Mouse (Mus musculus): ENCODE results near the gene Larp4b.

Gene Larp4b

GRCm38 (mm10) chr13:9122045-9122444 lies 28.4 kb downstream of the Larp4b start:
- no peak for DNase-seq (ENCODE audit: low read depth, low spot score)

DNA sequence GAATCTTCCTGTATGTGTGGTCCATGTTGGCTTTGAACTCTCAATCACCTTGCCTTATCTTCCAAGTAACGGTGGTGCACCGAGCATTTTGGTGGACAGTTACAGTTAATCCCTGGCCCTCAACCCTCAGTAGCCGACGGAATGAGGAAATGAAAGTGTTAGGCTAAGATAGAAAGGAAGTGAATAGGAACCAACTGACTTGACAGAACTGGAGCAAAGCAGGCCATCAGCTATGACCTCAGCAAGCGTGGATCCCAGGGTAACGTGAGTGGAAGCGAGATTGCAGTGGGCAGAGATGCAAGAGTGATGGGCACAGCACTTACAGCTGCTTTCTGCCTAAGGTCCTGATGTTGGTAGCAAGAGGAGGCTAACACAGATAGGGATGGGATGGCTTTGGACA lies 31.5 kb downstream of the Larp4b start:
- no peak for DNase-seq (ENCODE audit: low read depth, low spot score)

DNA sequence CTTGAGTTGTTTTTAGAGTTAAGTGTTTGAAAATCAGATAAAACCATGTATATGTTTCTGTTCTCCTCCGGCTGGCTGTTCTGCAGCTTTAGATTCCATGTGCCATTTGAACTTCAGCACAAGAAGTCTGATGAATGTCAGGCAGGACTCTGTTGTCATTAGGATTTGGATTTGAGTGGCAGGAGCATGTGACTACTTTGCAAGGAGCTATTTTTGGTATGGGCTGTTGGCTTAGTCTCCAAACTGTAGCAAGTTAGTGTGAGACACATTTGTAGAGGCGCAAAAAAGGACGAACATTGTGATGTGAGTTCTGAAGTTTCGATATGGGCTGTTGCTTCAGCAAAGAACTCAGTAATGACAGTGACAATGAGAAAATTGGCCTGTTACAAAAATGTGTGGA lies 34.0 kb downstream of the Larp4b start:
- no peak for DNase-seq (ENCODE audit: low read depth, low spot score)

DNA sequence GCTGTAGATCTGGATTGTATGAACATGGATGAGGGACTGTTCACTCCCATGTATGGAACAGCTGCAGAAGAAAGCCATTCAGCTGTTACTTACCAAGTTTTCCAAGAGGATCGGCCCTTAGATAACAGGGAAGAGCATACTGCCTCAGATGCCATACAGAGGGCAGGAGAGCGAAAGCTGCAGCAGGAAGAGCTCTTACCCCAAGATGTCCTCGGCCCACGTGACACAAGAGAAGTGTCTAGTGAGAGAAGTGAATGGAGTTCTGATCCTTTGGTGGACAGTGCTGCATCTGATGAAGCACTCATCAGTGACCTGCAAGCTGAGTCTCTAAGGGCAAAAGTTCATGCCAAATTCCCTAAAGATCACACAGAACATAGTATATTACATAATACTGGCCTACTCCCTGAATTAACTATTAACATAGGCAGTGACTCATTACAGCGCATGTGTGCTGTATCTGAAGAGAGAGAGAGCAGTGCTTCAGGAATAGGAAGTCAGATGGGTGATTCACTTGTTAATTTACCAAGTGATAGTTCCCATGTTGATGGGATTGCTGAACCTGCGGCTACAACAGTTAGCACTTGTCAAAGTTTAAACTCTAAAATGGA lies 35.1 kb downstream of the Larp4b start:
- no peak for DNase-seq (ENCODE audit: low read depth, low spot score)

DNA sequence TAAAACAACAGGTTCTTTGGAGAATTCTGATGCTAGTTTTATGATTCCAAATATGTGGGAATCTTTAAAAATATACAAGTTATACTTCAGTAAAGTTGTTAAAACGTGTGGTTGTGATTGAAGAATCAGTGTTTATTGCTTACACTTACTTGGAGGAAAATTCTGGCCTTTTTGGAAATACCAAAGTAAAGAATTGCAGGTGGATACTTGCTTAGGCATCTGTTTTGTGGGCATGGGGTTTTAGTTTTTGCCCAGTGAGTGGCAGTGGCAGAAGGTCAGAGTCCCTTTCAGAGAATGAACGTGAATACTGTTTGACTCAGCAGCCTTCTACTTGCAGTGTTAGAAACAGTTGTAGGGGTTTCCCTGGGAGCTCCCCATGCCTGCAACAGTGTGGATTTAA lies 40.7 kb downstream of the Larp4b start:
- DNase-seq (ENCODE audit: low read depth, low spot score) = no peak

DNA sequence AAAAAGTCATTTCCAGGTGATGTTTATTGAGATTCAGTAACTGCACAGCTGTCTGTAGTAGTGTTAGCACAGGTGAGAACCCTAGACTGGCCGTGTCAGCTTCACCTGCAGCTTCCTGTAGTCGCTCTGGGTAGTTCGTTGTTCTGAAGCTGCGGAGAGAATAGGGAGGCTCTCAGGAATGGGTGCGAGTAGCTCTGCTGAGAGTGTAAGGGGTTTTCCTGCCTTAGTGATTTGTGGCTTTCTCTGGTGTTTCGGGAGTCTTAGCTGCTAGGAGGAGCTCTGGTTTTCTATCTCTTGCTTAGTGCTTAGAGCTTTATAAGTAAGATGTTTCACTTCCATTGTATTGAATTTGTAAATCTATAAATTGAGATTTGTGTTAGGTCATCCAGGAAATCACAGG lies 42.4 kb downstream of the Larp4b start:
- DNase-seq (ENCODE audit: low read depth, low spot score) = no peak

GRCm38 (mm10) chr13:9136733-9137132 lies 43.1 kb downstream of the Larp4b start:
- peak; percentile 59 for DNase-seq (ENCODE audit: low read depth, low spot score)

GRCm38 (mm10) chr13:9139466-9139991 lies 45.8 kb downstream of the Larp4b start:
- DNase-seq (ENCODE audit: low read depth, low spot score) = no peak

- DNase-seq (ENCODE audit: low read depth, low spot score) = peak; percentile 14
These were observed 46.5 kb downstream of the Larp4b start for GRCm38 (mm10) chr13:9140204-9140603.

- DNase-seq (ENCODE audit: low read depth, low spot score) = peak; percentile 86
These were observed 48.7 kb downstream of the Larp4b start for GRCm38 (mm10) chr13:9142371-9142770.

- DNase-seq (ENCODE audit: low read depth, low spot score) = no peak
These were observed 55.1 kb downstream of the Larp4b start for GRCm38 (mm10) chr13:9148830-9149229.

- no peak for DNase-seq (ENCODE audit: low read depth, low spot score)
These were observed 56.0 kb downstream of the Larp4b start for GRCm38 (mm10) chr13:9149473-9150217.

DNA sequence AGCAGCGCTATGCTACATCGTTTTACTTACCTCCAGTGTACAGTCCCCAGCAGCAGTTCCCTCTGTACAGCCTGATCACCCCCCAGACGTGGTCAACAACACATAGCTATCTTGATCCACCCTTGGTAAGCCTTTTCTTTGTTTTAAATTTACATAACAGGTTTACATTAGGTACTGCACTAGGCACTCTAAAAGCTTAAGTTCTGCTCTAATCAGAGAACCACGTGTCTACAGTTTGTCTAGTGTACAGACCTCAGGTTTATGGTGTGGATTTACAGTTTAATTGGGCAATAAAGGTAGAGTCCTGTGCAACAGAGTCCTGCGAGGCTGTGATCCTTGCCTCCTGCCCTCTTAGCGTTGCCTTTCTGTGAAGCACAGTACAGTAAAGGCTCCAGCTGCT lies 57.4 kb downstream of the Larp4b start:
- no peak for DNase-seq (ENCODE audit: low read depth, low spot score)

DNA sequence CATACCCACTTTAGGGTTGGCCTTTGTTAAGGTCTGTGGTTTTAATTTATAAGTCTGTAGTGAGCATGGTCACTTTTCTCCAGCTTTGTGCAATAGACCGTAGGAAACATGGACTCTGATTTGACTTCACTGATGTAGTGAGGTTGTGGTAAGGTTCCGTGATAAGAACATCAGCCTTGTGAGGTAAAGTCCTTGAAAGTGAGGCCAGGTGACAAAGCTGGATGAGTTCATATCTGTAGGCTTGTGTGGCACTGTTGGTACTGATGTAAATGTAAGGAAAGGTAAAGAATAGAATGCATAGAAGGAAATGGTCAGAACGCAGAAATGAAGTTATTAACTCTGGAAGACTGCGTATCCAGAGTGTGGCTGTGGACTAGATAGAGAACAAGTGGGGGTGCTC lies 57.9 kb downstream of the Larp4b start:
- no peak for DNase-seq (ENCODE audit: low read depth, low spot score)

- DNase-seq (ENCODE audit: low read depth, low spot score) = no peak
These were observed 58.6 kb downstream of the Larp4b start for GRCm38 (mm10) chr13:9152267-9152666.

DNA sequence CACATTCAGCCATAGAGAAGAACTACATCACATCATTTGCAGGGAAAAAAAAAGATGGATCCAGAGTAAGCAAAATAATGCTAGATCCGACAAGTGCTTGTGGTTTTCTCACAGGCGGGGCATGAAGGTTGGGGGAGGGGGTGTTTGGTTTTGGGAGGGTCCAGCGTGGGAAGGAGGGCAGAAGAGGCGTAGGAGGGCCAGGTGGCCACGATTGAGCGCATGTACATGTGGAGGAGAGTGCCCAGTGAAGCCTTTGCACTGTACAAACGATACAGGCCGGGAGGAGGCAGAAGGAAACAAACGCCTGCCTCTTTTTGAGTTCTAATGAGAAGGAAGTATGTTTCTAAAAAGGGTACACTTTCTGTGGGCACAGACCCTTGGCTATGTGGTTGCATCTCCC lies 60.1 kb downstream of the Larp4b start:
- no peak for DNase-seq (ENCODE audit: low read depth, low spot score)

DNA sequence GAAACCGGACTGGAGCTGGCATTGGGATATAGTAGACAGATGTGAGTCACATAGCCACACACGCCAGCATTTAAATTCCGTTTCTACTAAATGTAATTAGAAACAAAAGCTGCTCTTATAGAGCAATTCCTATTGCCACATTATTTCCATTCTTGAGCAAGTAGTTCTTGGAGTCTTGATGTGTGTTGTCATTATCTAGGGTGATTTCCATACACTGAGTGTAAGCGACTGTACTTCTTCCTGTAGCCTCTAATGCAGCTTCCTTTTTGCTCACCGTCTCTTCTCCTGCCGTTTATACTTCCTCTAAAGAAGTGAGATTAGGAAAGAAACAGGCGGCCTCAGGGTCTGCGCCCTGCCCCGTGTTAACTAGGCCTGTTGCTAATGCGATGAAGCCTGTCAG lies 65.6 kb downstream of the Larp4b start:
- DNase-seq (ENCODE audit: low read depth, low spot score) = no peak

- no peak for DNase-seq (ENCODE audit: low read depth, low spot score)
These were observed 69.2 kb downstream of the Larp4b start for GRCm38 (mm10) chr13:9162888-9163287.

- DNase-seq (ENCODE audit: low read depth, low spot score) = no peak
These were observed 74.2 kb downstream of the Larp4b start for GRCm38 (mm10) chr13:9167842-9168241.

DNA sequence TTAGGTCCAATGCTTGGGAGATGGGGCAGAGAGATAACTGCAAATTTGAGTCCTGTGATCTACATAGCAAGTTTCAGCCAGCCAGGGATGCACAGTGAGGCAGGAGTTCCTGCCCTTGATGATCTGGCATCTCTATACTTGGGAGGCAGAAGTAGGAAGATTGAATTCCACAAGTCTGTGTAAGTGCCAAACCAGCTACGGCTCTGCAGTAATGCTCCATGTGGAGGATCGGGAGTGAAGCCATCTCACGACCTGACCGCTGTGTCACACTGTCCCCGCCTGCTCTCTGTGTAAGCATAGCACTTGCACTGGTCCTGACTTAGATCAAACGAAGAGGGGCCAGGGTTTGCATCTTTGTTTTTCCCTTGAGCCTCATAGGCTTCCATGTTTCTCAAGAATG lies 75.9 kb downstream of the Larp4b start:
- DNase-seq (ENCODE audit: low read depth, low spot score) = no peak

DNA sequence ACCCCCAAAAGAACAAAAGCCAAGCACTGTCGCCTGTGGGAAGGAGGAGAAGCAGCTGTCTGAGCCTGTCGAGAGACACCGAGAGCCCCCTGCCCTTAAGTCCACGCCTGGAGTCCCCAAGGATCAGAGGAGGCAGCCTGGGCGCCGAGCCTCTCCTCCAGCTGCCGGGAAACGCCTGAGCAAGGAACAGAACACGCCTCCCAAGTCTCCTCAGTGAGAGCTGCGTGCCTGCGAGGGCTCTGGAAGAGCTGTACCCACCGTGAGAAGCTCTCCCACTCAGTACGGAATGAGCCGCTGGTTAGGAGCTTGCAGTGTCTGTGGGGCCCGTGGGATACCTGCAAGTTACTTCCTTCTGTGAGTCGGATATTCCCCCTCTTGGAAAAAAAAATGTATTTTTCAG lies 77.0 kb downstream of the Larp4b start:
- no peak for DNase-seq (ENCODE audit: low read depth, low spot score)

DNA sequence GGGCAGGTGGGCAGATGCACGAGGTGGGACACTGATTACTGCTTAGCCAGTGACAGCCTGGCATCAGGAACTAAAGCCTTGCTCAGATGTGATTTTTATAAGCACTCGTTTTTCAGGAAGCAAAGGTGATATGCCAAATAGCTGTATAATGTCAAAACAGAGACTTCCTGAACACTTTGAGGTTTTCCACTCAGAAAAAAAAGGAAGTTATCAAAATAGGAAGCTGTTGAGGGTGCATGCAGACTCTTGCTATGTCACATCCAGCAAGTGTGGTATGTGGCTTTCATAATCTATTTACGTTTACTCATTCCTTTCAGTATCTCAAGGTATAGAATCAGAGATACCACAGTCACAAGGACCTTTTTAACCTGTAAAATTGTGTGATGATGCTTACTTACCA lies 79.7 kb downstream of the Larp4b start:
- no peak for DNase-seq (ENCODE audit: low read depth, low spot score)

GRCm38 (mm10) chr13:9175171-9175570 lies 81.5 kb downstream of the Larp4b start:
- no peak for DNase-seq (ENCODE audit: low read depth, low spot score)
